12 mouse cellular contexts compared by ENCODE assay signal in genomic region chr14:11868636-11869035, GRCm38 (mm10).
A peak's percentile ranks its signal among the peaks of the same experiment; 100 is the strongest.
DNase-seq lines count a peak whose midpoint lies in the region; ATAC-seq and TF ChIP-seq lines count a peak whose summit lies in the region.
"Had no signal": no experiment of that assay in that cellular context is flagged by ENCODE, and none has a peak within 500 bp of the region (broad histone marks: within the 10 kb centered on the region; RNA-seq: fewer than 3 reads in every experiment).

No protein-coding gene starts in this region.

- TF ChIP-seq EP300 in heart, adult 2 months (IDR thresholded peaks at IDR 0.05; ENCODE audit: insufficient read depth, low read depth, low read length): peak; percentile 95

- TF ChIP-seq POLR2A in heart, adult 2 months (IDR thresholded peaks at IDR 0.05; ENCODE audit: insufficient read depth, low read depth, low read length): no peak

- no peak overlapping the region for H3K4me2 ChIP-seq in heart, embryonic 12.5 days
- no peak overlapping the region for H3K4me2 ChIP-seq in midbrain, embryonic 15.5 days
- H3K4me2 ChIP-seq: heart, embryonic 13.5 days; lung, embryonic 14.5 days had no signal

- H3K36me3 ChIP-seq in heart, adult 2 months (ENCODE audit: control insufficient read depth, insufficient read depth, low read length): peaks cover 42% of the 10 kb centered on the region
- H3K36me3 ChIP-seq in heart, embryonic 12.5 days: no peaks in the 10 kb centered on the region
- no peaks in the 10 kb centered on the region for H3K36me3 ChIP-seq in midbrain, embryonic 15.5 days (replicated peaks)
- H3K36me3 ChIP-seq: heart, embryonic 13.5 days had no signal

- ATAC-seq in heart, embryonic 12.5 days (ENCODE audit: insufficient number of reproducible peaks, low FRiP score): no peak
- no peak for ATAC-seq in midbrain, embryonic 15.5 days (replicated peaks)
- ATAC-seq: CD4-positive, CD25-positive, alpha-beta regulatory T cell, adult 4 months; Patski had no signal

- H3K4me3 ChIP-seq in heart, adult 2 months: no peak overlapping the region
- no peak overlapping the region for H3K4me3 ChIP-seq in heart, embryonic 12.5 days
- no peak overlapping the region for H3K4me3 ChIP-seq in midbrain, embryonic 15.5 days
- H3K4me3 ChIP-seq: heart, embryonic 13.5 days had no signal

- WGBS in heart, adult 2 months: 10% methylated on average over 6 of the region's 6 CpGs
- 50% methylated on average over 6 of the region's 6 CpGs for WGBS in heart, embryonic 12.5 days
- WGBS in midbrain, embryonic 15.5 days: 89% methylated on average over 6 of the region's 6 CpGs

- intact Hi-C loops in heart, adult 2 months (cut with DNase I): loop anchor here (5.0 kb wide), 2 partner anchors 234 to 316 kb away; partner anchors contain the start of gene Ptprg
- intact Hi-C loops in heart, postnatal 36 days (cut with DNase I): loop anchor here (5.0 kb wide), 2 partner anchors 189 to 316 kb away; partner anchors contain the start of gene Ptprg

- no peak overlapping the region for H3K9ac ChIP-seq in heart, adult 2 months (ENCODE audit: low read depth, low read length)
- H3K9ac ChIP-seq in heart, embryonic 12.5 days: no peak overlapping the region
- no peak overlapping the region for H3K9ac ChIP-seq in midbrain, embryonic 15.5 days
- H3K9ac ChIP-seq: heart, embryonic 13.5 days; lung, embryonic 14.5 days had no signal

- peak; percentile 62 to 83 for DNase-seq in heart, adult 2 months
- DNase-seq in adrenal gland, postnatal 36 days: peak; percentile 51 to 64
- peak; percentile 54 to 60 for DNase-seq in heart, postnatal 36 days
- DNase-seq in lung, postnatal 36 days: peak; percentile 84
- no peak for DNase-seq in cerebellum, adult 11 months
- DNase-seq: lung, embryonic 14.5 days had no signal

- H3K79me2 ChIP-seq in heart, adult 2 months (replicated peaks; ENCODE audit: control insufficient read depth, insufficient read depth, low read length): no peaks in the 10 kb centered on the region

- H3K4me1 ChIP-seq in heart, adult 2 months (ENCODE audit: control insufficient read depth, insufficient read depth, low read length): peaks cover 36% of the 10 kb centered on the region
- peaks cover 46% of the 10 kb centered on the region for H3K4me1 ChIP-seq in heart, embryonic 12.5 days (replicated peaks)
- no peaks in the 10 kb centered on the region for H3K4me1 ChIP-seq in midbrain, embryonic 15.5 days

- H3K27ac ChIP-seq in heart, adult 2 months: peak overlapping the region; percentile 89
- H3K27ac ChIP-seq in heart, embryonic 12.5 days (ENCODE audit: poor library complexity, severe bottlenecking): no peak overlapping the region
- H3K27ac ChIP-seq in midbrain, embryonic 15.5 days: no peak overlapping the region
- H3K27ac ChIP-seq: heart, embryonic 13.5 days; kidney, postnatal 0 days had no signal

- H3K27me3 ChIP-seq in heart, adult 2 months (ENCODE audit: control insufficient read depth, insufficient read depth, low read length): no peaks in the 10 kb centered on the region
- H3K27me3 ChIP-seq in heart, embryonic 12.5 days (replicated peaks): no peaks in the 10 kb centered on the region
- no peaks in the 10 kb centered on the region for H3K27me3 ChIP-seq in midbrain, embryonic 15.5 days (replicated peaks)
- H3K27me3 ChIP-seq: heart, embryonic 13.5 days; Patski had no signal

- no peaks in the 10 kb centered on the region for H3K9me3 ChIP-seq in heart, embryonic 12.5 days (replicated peaks)
- H3K9me3 ChIP-seq in midbrain, embryonic 15.5 days: no peaks in the 10 kb centered on the region
- H3K9me3 ChIP-seq: heart, embryonic 13.5 days had no signal

- TF ChIP-seq CTCF in heart, adult 2 months (IDR thresholded peaks at IDR 0.05): no peak
